Mouse (Mus musculus) midbrain, postnatal 0 days (tissue): ENCODE measurements around the gene Alg12. TPM values are rescaled to one million over a fixed set of nuclear protein-coding genes. Genes with fewer than 3 reads are reported as not detected.

Source experiments
- ATAC-seq: fragments of 200-750 bp; cut with Nextera tagmentation; 2 replicates; pipeline ENCODE4 v1.8.0; 2017; ENCODE audit warnings: moderate number of reproducible peaks, mild to moderate bottlenecking, moderate TSS enrichment, moderate library complexity; ENCODE audit not compliant: low FRiP score
- DNase-seq: peaks from one replicate; pipeline ENCODE4 v3.0.0-alpha.2; 2015; ENCODE audit warnings: low spot score
- H3K27ac ChIP-seq: fragments of 300-500 bp; sonication (generic); 2 replicates; pipeline ENCODE4 v1.5.1; 2014; ENCODE audit warnings: low read depth, mild to moderate bottlenecking, low read length, mixed read lengths
- H3K27me3 ChIP-seq: fragments of 300-500 bp; sonication (generic); 2 replicates; pipeline ENCODE4 v1.6.1; 2014; ENCODE audit warnings: low read length, control low read depth, mixed read lengths; ENCODE audit not compliant: insufficient read depth
- H3K36me3 ChIP-seq: fragments of 300-500 bp; sonication (generic); 2 replicates; pipeline ENCODE4 v1.6.1; 2014; ENCODE audit warnings: low read length, control low read depth, mixed read lengths; ENCODE audit not compliant: insufficient read depth
- H3K4me1 ChIP-seq: fragments of 300-500 bp; sonication (generic); 2 replicates; pipeline ENCODE4 v1.6.1; 2014; ENCODE audit warnings: mild to moderate bottlenecking, control low read depth, antibody characterized with exemption, low read length, mixed read lengths; ENCODE audit not compliant: insufficient read depth
- H3K4me2 ChIP-seq: fragments of 300-500 bp; sonication (generic); 2 replicates; pipeline ENCODE4 v1.6.1; 2014; ENCODE audit warnings: low read depth, mild to moderate bottlenecking, low read length, mixed read lengths; ENCODE audit not compliant: poor library complexity, severe bottlenecking
- H3K4me3 ChIP-seq: fragments of 300-500 bp; sonication (generic); 2 replicates; pipeline ENCODE4 v1.5.1; 2014; ENCODE audit warnings: low read depth, mild to moderate bottlenecking, low read length, moderate library complexity
- H3K9ac ChIP-seq: fragments of 300-500 bp; sonication (generic); replicated peaks from 2 replicates; pipeline ENCODE4 v1.6.1; 2014; ENCODE audit warnings: mild to moderate bottlenecking, low read length, moderate library complexity, mixed read lengths; ENCODE audit not compliant: poor library complexity, severe bottlenecking
- H3K9me3 ChIP-seq: fragments of 300-500 bp; sonication (generic); 2 replicates; pipeline ENCODE4 v1.6.1; 2016; ENCODE audit warnings: low read length, control low read depth
- CTCF ChIP-seq: IDR thresholded peaks from 2 replicates; pipeline ENCODE4 v1.5.1; 2016; ENCODE audit warnings: antibody characterized with exemption, mild to moderate bottlenecking
- WGBS: fragments of 180-500 bp; shearing (Covaris S2); extraction: QIAGEN DNeasy Blood & Tissue Kit; methylation state at CpG from one replicate; pipeline ENCODE4 v1.1.7; 2014; 5-methylcytosine and 5-hydroxymethylcytosine counted together
- polyA plus RNA-seq: library from polyadenylated mRNA; unstranded; fragments of >200 nt; fragmentation: Nextera tagmentation; extraction: Ambion mirVana; gene quantifications from 2 replicates; pipeline ENCODE4 v1.2.1, GENCODE M21; 2015
- total RNA-seq: library from RNA; depleted of rRNA; stranded (reverse); fragments of >200 nt; gene quantifications from 2 replicates; pipeline ENCODE4 v1.2.3, GENCODE M21; 2014

Alg12 gene
- total and polyA plus RNA-seq, 2 experiments from 2014 or later = 5.5 to 9.3 TPM

DNA sequence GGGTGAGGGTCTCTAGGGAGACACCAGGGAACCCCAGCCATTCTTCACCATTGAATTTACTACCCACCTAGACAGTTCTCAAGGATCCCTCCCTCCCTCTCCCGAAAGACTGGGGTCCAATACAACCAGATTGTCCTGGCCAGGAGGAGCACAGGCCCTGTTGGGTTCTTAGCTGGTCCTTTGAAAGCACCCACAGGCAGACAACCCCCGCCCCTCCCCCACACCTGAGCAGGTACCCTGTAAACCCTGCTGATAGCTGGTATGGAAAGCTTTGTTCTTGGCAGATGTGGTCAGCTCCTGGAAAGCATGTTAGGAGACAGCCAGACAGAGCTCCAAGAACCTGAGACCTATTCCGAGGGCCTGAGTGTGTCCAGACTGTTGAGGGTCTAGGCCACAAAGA lies 41.7 kb upstream of the Alg12 start:
- no peak for TF ChIP-seq CTCF
- Histone ChIP-seq H3K27me3 (no peaks in the 10 kb centered on the region), H3K4me1 (peaks cover 6% of the 10 kb centered on the region; the same call in 1 of the 2 replicates), H3K27ac (no peak overlapping the region), H3K9ac (no peak overlapping the region), H3K4me2 (no peak overlapping the region), H3K4me3 (no peak overlapping the region), H3K36me3 (peaks cover 12% of the 10 kb centered on the region), H3K9me3 (no peaks in the 10 kb centered on the region)
- no peak for DNase-seq
- 90% methylated on average over 3 of the region's 3 CpGs for WGBS
- no peak for ATAC-seq

GRCm38 (mm10) chr15:88859206-88859970 lies 40.3 kb upstream of the Alg12 start:
- H3K4me1 ChIP-seq = peaks cover 3% of the 10 kb centered on the region; the same call in 1 of the 2 replicates
- DNase-seq (no peak), ATAC-seq (no peak)
- no peak overlapping the region for H3K27ac ChIP-seq
- no peaks in the 10 kb centered on the region for H3K9me3 ChIP-seq
- H3K27me3 ChIP-seq = no peaks in the 10 kb centered on the region
- no peak overlapping the region for H3K9ac ChIP-seq
- no peak for TF ChIP-seq CTCF
- peaks cover 1% of the 10 kb centered on the region for H3K36me3 ChIP-seq
- no peak overlapping the region for H3K4me3 ChIP-seq
- no peak overlapping the region for H3K4me2 ChIP-seq
- 71% methylated on average over 8 of the region's 8 CpGs for WGBS

GRCm38 (mm10) chr15:88858707-88859106 lies 39.6 kb upstream of the Alg12 start:
- DNase-seq = no peak
- Histone ChIP-seq H3K4me3 (no peak overlapping the region), H3K4me2 (no peak overlapping the region), H3K36me3 (no peaks in the 10 kb centered on the region), H3K9me3 (no peaks in the 10 kb centered on the region), H3K9ac (no peak overlapping the region), H3K27ac (no peak overlapping the region), H3K4me1 (no peaks in the 10 kb centered on the region), H3K27me3 (no peaks in the 10 kb centered on the region)
- no peak for TF ChIP-seq CTCF
- ATAC-seq = no peak
- WGBS = 78% methylated on average over 2 of the region's 2 CpGs

DNA sequence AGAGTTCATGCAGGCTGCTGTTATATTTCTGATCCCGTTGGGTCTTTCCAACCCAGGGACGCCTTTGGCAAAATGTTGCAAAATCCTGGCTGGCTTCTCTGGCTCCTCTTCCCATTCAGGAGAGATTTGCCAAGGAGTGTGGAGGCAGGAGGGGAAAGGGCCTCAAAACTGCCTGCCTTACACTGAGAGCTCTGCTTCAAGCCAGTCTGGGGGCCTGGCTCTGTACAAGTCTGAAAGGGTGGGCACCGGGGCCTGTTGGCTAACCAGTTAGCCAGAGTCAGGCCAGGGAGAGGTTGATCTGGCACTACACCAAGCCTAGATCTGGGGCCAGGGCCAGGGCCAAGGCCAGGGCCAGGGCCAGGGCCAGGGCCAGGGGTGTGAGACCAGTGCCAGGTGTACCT lies 39.0 kb upstream of the Alg12 start:
- Histone ChIP-seq H3K4me3 (no peak overlapping the region), H3K4me2 (no peak overlapping the region), H3K27me3 (no peaks in the 10 kb centered on the region), H3K4me1 (no peaks in the 10 kb centered on the region), H3K36me3 (no peaks in the 10 kb centered on the region), H3K9me3 (no peaks in the 10 kb centered on the region), H3K9ac (no peak overlapping the region), H3K27ac (no peak overlapping the region)
- 82% methylated on average over 3 of the region's 3 CpGs for WGBS
- ATAC-seq (no peak), DNase-seq (peak; percentile 41)
- TF ChIP-seq CTCF = no peak

- Histone ChIP-seq H3K27me3 (no peaks in the 10 kb centered on the region), H3K27ac (no peak overlapping the region), H3K4me2 (no peak overlapping the region), H3K4me3 (no peak overlapping the region), H3K9me3 (no peaks in the 10 kb centered on the region), H3K9ac (no peak overlapping the region), H3K36me3 (no peaks in the 10 kb centered on the region), H3K4me1 (no peaks in the 10 kb centered on the region)
- no peak for ATAC-seq
- WGBS = 89% methylated on average over 7 of the region's 7 CpGs
- TF ChIP-seq CTCF = no peak
- no peak for DNase-seq
These were observed 38.2 kb upstream of the Alg12 start for GRCm38 (mm10) chr15:88857361-88857760.

- TF ChIP-seq CTCF = no peak
- no peaks in the 10 kb centered on the region for H3K27me3 ChIP-seq
- H3K4me1 ChIP-seq = no peaks in the 10 kb centered on the region
- no peak overlapping the region for H3K4me3 ChIP-seq
- 87% methylated on average over 5 of the region's 5 CpGs for WGBS
- no peak overlapping the region for H3K4me2 ChIP-seq
- no peaks in the 10 kb centered on the region for H3K9me3 ChIP-seq
- DNase-seq (no peak), ATAC-seq (no peak)
- H3K27ac ChIP-seq = no peak overlapping the region
- no peak overlapping the region for H3K9ac ChIP-seq
- no peaks in the 10 kb centered on the region for H3K36me3 ChIP-seq
These were observed 37.5 kb upstream of the Alg12 start for GRCm38 (mm10) chr15:88856613-88857012.
